Mouse (Mus musculus) frontal cortex, adult (tissue): ENCODE results near the gene 4930430A15Rik.

Source experiments
- ATAC-seq: cut with Nextera tagmentation; 2 replicates; pipeline ENCODE4 v1.9.2; 2017; ENCODE audit warnings: mild to moderate bottlenecking, moderate library complexity, mixed read lengths; ENCODE audit not compliant: low TSS enrichment

Gene 4930430A15Rik

DNA sequence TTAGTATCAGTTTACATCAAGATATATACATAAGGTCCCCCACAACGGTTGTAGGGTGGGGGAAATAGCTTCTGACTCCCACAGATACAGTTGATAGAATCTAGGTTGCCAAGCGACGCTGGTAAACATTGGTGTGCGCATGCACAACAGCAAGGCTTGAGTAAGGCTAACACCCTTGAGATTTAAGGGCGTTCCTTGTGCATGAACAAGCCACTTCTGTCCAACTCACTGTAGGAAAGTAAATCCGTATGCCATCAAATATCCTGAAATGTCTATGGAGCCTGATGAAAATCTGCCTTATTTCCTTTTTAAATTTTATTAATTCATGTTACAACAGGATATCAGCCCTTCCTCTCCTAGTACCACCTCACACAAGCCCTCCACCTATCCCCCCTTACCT, at the start of gene 4930430A15Rik:
TSS of gene 4930430A15Rik (minus strand) at position 101 of the 400 bp plus-strand sequence.
- no peak for ATAC-seq

DNA sequence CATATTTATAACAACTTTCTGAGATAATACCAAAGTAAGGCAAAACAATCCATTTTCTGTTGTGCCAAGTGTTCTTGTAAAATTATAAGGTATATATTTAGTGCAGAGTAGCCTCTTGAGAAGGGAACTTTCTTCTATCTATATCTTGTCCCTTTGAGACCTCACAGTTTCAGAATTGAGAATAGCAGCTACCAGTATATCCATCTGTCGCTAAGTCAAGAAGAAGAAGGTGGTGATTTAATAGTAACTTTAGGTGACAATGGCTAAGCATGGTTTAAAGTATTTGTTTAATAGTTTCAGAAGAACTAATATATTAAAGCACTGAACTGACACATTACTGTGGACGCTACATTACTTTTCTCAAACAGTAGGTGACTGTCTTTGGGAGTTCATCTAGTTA, 44.6 kb upstream of the 4930430A15Rik start, which contains the start of gene Olfr1277:
TSS of gene Olfr1277 (minus strand) at position 101 of the 400 bp plus-strand sequence.
- peak; percentile 59; the same call in 1 of the 2 replicates for ATAC-seq

DNA sequence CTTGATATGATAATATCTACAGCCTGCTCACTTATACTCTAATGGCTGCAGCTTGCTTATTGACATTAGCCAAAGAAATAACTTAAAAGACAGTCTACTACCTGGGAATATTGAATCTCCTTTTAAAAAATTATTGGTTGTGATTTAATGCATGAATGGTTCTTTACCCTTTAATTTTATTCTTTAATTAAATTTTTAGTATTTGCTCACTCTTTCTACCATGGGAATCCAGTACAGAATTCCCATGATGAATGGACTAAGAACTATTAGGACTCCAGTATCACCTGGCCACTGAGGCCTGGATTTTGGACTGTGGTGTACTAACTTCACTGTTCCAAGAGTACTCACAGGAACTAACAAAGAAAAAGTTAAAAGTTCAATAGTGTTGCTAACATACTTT, 24.8 kb upstream of the 4930430A15Rik start, which contains the start of gene Olfr1276:
TSS of gene Olfr1276 (plus strand) at position 301 of the 400 bp plus-strand sequence.
- ATAC-seq = no peak

DNA sequence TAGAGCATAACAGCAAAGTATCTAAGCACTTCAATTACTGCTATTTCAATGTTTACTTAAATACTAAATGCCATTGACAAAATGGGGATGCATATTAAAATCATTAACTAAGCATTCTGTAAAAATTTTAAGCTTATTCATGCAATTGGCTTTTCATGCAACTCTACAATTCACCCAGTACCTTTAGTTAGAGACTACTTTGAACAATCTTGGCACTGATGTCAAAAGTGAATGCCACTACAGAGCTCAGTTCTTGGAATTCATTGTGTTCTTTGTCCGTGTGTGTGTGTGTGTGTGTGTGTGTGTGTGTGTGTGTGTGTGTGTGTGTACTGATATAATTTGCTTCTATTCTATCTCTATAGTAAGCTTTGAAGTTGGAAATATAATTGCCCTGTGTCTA, 5.8 kb upstream of the 4930430A15Rik start, which contains the start of gene Olfr1275:
TSS of gene Olfr1275 (minus strand) at position 101 of the 400 bp plus-strand sequence.
- ATAC-seq = no peak

DNA sequence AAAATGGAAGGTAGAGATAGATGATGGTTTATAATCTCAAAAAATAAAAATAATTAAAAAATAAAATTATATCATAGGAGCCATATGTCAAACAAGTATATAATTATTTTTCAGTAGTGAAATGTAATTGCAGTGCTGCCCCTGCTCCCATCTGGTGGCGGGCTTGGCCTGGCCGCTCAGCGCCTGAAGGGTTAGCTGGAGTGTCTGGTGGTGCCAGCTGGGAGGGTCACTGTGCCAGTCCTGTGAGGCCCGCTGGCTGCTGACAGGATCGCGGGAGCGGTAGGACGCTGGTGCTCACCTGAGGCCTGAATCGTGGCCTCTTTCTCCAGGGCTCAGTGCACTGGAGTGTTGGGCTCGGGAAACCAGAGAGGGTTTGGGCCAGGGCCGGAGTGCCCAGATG, 47.3 kb downstream of the 4930430A15Rik start:
- no peak for ATAC-seq

DNA sequence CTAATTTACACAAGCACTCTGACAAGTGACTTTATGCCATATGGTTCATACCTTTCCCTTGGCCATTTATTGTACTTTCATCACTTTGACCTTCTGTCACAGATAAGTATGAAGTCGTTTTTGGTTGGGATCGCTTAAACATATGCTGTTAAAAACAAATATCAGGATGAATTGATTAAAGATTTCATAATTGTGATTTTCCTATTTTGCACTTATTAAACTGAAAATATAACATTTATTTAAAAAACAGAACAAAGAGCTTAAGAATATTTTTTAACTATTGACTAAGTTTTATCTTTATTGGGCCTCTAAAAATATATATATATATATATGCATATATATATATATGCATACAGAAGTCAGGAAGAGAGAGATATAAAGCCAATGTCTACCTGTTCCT, 76.6 kb downstream of the 4930430A15Rik start, which contains the start of gene Gm15130:
TSS of gene Gm15130 (minus strand) at position 101 of the 400 bp plus-strand sequence.
- ATAC-seq = no peak

DNA sequence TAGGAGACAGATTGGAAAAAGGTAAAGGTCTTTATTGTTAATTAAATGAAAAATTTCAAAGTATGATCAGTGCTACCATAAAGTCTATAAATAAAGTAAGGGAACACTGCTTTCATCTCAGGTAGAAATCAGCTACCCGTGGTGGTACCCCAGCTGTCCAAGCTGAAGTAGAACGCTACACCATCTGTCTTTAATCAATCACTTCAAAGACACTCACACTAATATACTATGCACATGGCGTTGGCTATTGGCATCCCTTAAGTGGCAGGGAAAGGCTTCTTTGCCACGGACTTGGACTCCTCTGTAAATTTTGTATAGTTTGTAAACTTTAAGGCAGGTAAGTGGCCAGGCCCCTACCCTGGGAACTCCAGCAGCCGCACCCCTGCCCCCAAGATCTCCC, 93.7 kb downstream of the 4930430A15Rik start:
- no peak for ATAC-seq
